Mouse (Mus musculus) spleen, postnatal 14 days (tissue): ENCODE results near the gene Alpl.

Experiments
- DNase-seq, 2 experiments: peaks; one replicate each; pipeline ENCODE4 v3.0.0; 2021 to 2022; ENCODE audit warnings: low spot score in 2 of 2

The Alpl gene

GRCm38 (mm10) chr4:137795611-137796557 lies at the start of gene Alpl:
TSS of gene Alpl (minus strand) at chr4:137796384.
- DNase-seq: peak; percentile 52 to 72

GRCm38 (mm10) chr4:137844656-137845055 lies 48.5 kb upstream of the Alpl start:
- DNase-seq: peak in 1 of 2 experiments; percentile 57

- no peak for DNase-seq
These were observed 43.3 kb upstream of the Alpl start for GRCm38 (mm10) chr4:137839452-137839851.

- DNase-seq: no peak
These were observed 42.6 kb upstream of the Alpl start for GRCm38 (mm10) chr4:137838791-137839190.

GRCm38 (mm10) chr4:137837792-137838191 lies 41.6 kb upstream of the Alpl start:
- no peak for DNase-seq

- DNase-seq: no peak
These were observed 40.6 kb upstream of the Alpl start for GRCm38 (mm10) chr4:137836741-137837140.

- DNase-seq: peak; percentile 27 to 52
These were observed 39.6 kb upstream of the Alpl start for GRCm38 (mm10) chr4:137835624-137836337.

GRCm38 (mm10) chr4:137831598-137831997 lies 35.4 kb upstream of the Alpl start:
- no peak for DNase-seq

- no peak for DNase-seq
These were observed 34.2 kb upstream of the Alpl start for GRCm38 (mm10) chr4:137830380-137830779.

- no peak for DNase-seq
These were observed 28.7 kb upstream of the Alpl start for GRCm38 (mm10) chr4:137824881-137825280.

- DNase-seq: no peak
These were observed 27.4 kb upstream of the Alpl start for GRCm38 (mm10) chr4:137823542-137823941.

- no peak for DNase-seq
These were observed 26.4 kb upstream of the Alpl start for GRCm38 (mm10) chr4:137822537-137822936.

GRCm38 (mm10) chr4:137820721-137821120 lies 24.5 kb upstream of the Alpl start:
- DNase-seq: no peak

- DNase-seq: no peak
These were observed 23.3 kb upstream of the Alpl start for GRCm38 (mm10) chr4:137819487-137819886.

- no peak for DNase-seq
These were observed 22.2 kb upstream of the Alpl start for GRCm38 (mm10) chr4:137818341-137818740.

GRCm38 (mm10) chr4:137816216-137816615 lies 20.0 kb upstream of the Alpl start:
- DNase-seq: no peak

GRCm38 (mm10) chr4:137815473-137815872 lies 19.3 kb upstream of the Alpl start:
- DNase-seq: no peak

GRCm38 (mm10) chr4:137814140-137814539 lies 18.0 kb upstream of the Alpl start:
- DNase-seq: no peak

GRCm38 (mm10) chr4:137812946-137813708 lies 16.9 kb upstream of the Alpl start:
- DNase-seq: no peak

GRCm38 (mm10) chr4:137809999-137810398 lies 13.8 kb upstream of the Alpl start:
- no peak for DNase-seq

- DNase-seq: no peak
These were observed 11.2 kb upstream of the Alpl start for GRCm38 (mm10) chr4:137807301-137807851.

GRCm38 (mm10) chr4:137801196-137801595 lies 5.0 kb upstream of the Alpl start:
- DNase-seq: no peak
